In the genomic region with DNA sequence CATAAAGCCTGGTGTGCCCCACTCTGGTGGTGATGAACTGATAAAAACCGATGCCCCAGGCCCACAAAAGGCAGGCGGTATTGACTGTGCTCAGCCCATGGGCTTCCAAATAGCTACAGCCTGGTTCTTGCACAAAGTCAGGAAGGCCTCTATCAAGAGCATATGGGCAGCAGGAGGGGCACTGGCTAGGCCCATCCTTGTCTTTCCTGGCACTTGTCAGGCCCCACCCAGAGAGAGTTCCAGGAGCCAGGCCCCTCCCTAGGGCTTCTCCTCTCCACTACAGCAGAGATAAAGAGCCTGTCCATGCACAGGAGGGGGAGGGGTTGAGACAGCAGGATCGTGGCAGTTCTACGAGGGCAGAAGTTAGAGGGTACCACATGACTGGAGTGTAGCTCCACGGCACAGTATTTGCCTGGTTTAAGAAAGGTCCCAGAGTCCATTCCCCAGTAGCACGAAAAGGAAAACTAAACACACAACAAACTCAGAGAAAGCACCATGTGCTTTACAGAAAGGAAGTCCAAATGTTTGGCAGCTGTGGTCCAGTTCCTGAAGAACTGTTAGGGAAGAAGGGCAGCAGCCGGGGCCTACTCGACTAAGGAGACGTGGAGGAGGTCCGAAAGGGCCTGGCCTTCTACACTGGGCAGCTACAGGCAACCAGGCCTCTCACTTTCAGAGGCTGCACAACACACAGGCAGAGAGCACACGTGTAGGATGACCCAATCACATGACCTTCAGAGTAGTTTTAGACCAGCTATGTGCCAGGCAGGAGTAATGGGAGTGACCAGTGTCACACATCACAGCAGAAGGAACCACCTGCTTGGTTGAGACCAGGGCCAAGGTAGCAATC, we compare ENCODE assay signal across 8 mouse cellular contexts. TPM values are rescaled to one million over a fixed set of nuclear protein-coding genes. Genes with fewer than 3 reads are reported as not detected.
DNase-seq lines count a peak whose midpoint lies in the region; ATAC-seq and TF ChIP-seq lines count a peak whose summit lies in the region.

No protein-coding gene starts in this region.

- no peaks in the 10 kb centered on the region for H3K9me3 ChIP-seq in midbrain, embryonic 11.5 days (ENCODE audit: control insufficient read depth, low read length)
- H3K9me3 ChIP-seq in midbrain, embryonic 14.5 days (ENCODE audit: control insufficient read depth, low read length) = no peaks in the 10 kb centered on the region

- no peak for TF ChIP-seq POLR2A in liver, adult 2 months (IDR thresholded peaks at IDR 0.05; ENCODE audit: extremely low read depth, insufficient read depth, low read length)

- H3K36me3 ChIP-seq in midbrain, embryonic 11.5 days (ENCODE audit: control insufficient read depth, insufficient read depth, low read length) = no peaks in the 10 kb centered on the region
- H3K36me3 ChIP-seq in midbrain, embryonic 14.5 days (ENCODE audit: control insufficient read depth, insufficient read depth, low read length) = 0 out of 2 replicates have a peak, but pooled peaks cover 6% of the 10 kb centered on the region
- H3K36me3 ChIP-seq in liver, adult 2 months (ENCODE audit: control insufficient read depth, insufficient read depth, low read length) = no peaks in the 10 kb centered on the region

- no peak for TF ChIP-seq CTCF in liver, adult 2 months (IDR thresholded peaks at IDR 0.05; ENCODE audit: low read depth, low read length)

- H3K9ac ChIP-seq in midbrain, embryonic 11.5 days (ENCODE audit: low read length) = no peak overlapping the region
- H3K9ac ChIP-seq in midbrain, embryonic 14.5 days (replicated peaks; ENCODE audit: low read length) = no peak overlapping the region
- H3K9ac ChIP-seq in liver, adult 2 months (ENCODE audit: low read depth, low read length) = no peak overlapping the region

- no peak overlapping the region for H3K4me2 ChIP-seq in midbrain, embryonic 11.5 days
- H3K4me2 ChIP-seq in midbrain, embryonic 14.5 days (ENCODE audit: low read length) = no peak overlapping the region

- H3K4me1 ChIP-seq in midbrain, embryonic 11.5 days (ENCODE audit: control insufficient read depth, insufficient read depth, low read length) = peaks cover 20% of the 10 kb centered on the region
- no peaks in the 10 kb centered on the region for H3K4me1 ChIP-seq in midbrain, embryonic 14.5 days (ENCODE audit: control insufficient read depth, insufficient read depth, low read length)
- H3K4me1 ChIP-seq in liver, adult 2 months (ENCODE audit: control insufficient read depth, insufficient read depth, low read length) = 0 out of 2 replicates have a peak, but pooled peaks cover 1% of the 10 kb centered on the region

- H3K4me3 ChIP-seq in midbrain, embryonic 11.5 days (ENCODE audit: low read depth, low read length) = no peak overlapping the region
- H3K4me3 ChIP-seq in midbrain, embryonic 14.5 days (replicated peaks; ENCODE audit: low read depth, low read length) = no peak overlapping the region
- H3K4me3 ChIP-seq in liver, adult 2 months (ENCODE audit: insufficient read depth, low read depth, low read length) = no peak overlapping the region

- WGBS in midbrain, embryonic 11.5 days = 80% methylated on average over 11 of the region's 11 CpGs
- WGBS in midbrain, embryonic 14.5 days = 79% methylated on average over 11 of the region's 11 CpGs
- WGBS in liver, adult 2 months = 60% methylated on average over 11 of the region's 11 CpGs

- H3K27me3 ChIP-seq in midbrain, embryonic 11.5 days (ENCODE audit: control insufficient read depth, insufficient read depth, low read length) = no peaks in the 10 kb centered on the region
- no peaks in the 10 kb centered on the region for H3K27me3 ChIP-seq in midbrain, embryonic 14.5 days (ENCODE audit: control insufficient read depth, insufficient read depth, low read length)
- no peaks in the 10 kb centered on the region for H3K27me3 ChIP-seq in liver, adult 2 months (ENCODE audit: control insufficient read depth, insufficient read depth, low read length)

- no peak overlapping the region for H3K27ac ChIP-seq in midbrain, embryonic 11.5 days (ENCODE audit: low read depth, low read length)
- no peak overlapping the region for H3K27ac ChIP-seq in midbrain, embryonic 14.5 days (replicated peaks; ENCODE audit: low read depth, low read length)
- 0 out of 2 replicates have a peak overlapping the region, but pooled peaks have one; percentile 9 for H3K27ac ChIP-seq in liver, adult 2 months (replicated peaks; ENCODE audit: insufficient read depth, low read depth, low read length)

- ATAC-seq in midbrain, embryonic 11.5 days (ENCODE audit: low FRiP score) = no peak
- ATAC-seq in midbrain, embryonic 14.5 days (ENCODE audit: low FRiP score, low TSS enrichment) = no peak

- peak; percentile 77 for DNase-seq in midbrain, embryonic 11.5 days (ENCODE audit: low spot score, missing footprints)
- no peak for DNase-seq in midbrain, embryonic 14.5 days
- DNase-seq in heart, adult 8-10 months (ENCODE audit: low spot score) = peak; percentile 29
- DNase-seq in liver, adult 2 months (ENCODE audit: extremely low read depth, low read depth, low spot score) = no peak
- peak; percentile 84 to 85 for DNase-seq in spleen, postnatal 4 days (ENCODE audit: low spot score in 2 of 2)
- no peak for DNase-seq in layer of hippocampus, adult 18-20 months (ENCODE audit: low spot score in 2 of 2)
- no peak for DNase-seq in layer of hippocampus, adult 9-11 months
- DNase-seq in urinary bladder, postnatal 25 days (ENCODE audit: low spot score) = no peak

- no peaks in the 10 kb centered on the region for H3K79me2 ChIP-seq in liver, adult 2 months (ENCODE audit: control insufficient read depth, insufficient read depth, low read length)

RNA-seq across cellular contexts. Expression of a gene that starts 3.8 kb away (rescaled TPM):
- 0.27 and 0.59 TPM in 2 replicates for polyA plus RNA-seq in midbrain, embryonic 11.5 days (2014; fragmentation: Nextera tagmentation; extraction: Ambion mirVana)
- polyA plus RNA-seq in midbrain, embryonic 14.5 days (2014; fragmentation: Nextera tagmentation; extraction: Ambion mirVana) = 0.46 and 1.1 TPM in 2 replicates
- 10 to 100 TPM; 11.0 to 28.2 (median 14.6) TPM for total RNA-seq in heart, adult 8-10 months (2022)
- total RNA-seq in liver, adult 2 months (2014; rRNA removed) = 0.13 TPM in 1 of 2 replicates, not detected in the other
- polyA plus RNA-seq in liver, adult 2 months (2012; rRNA removed) = 0.14 and 0.38 TPM in 2 replicates
- total RNA-seq in layer of hippocampus, adult 18-20 months (2021) = under 1 TPM; 0.46 to 0.74 TPM

RNA-seq across cellular contexts. Expression of a gene that starts 8.2 kb away (rescaled TPM):
- polyA plus RNA-seq in midbrain, embryonic 11.5 days (2014; fragmentation: Nextera tagmentation; extraction: Ambion mirVana) = 0.46 TPM in 1 of 2 replicates, not detected in the other
- polyA plus RNA-seq in midbrain, embryonic 14.5 days (2014; fragmentation: Nextera tagmentation; extraction: Ambion mirVana) = 0.22 and 0.31 TPM in 2 replicates
- total RNA-seq in heart, adult 8-10 months (2022) = not detected
- 0.54 and 0.55 TPM in 2 replicates for total RNA-seq in liver, adult 2 months (2014; rRNA removed)
- polyA plus RNA-seq in liver, adult 2 months (2012; rRNA removed) = 0.38 and 0.71 TPM in 2 replicates
- total RNA-seq in layer of hippocampus, adult 18-20 months (2021) = not detected

RNA-seq across cellular contexts. Expression of a gene that starts 29.5 kb away (rescaled TPM):
- 58.3 and 61.5 TPM in 2 replicates for polyA plus RNA-seq in midbrain, embryonic 11.5 days (2014; fragmentation: Nextera tagmentation; extraction: Ambion mirVana)
- polyA plus RNA-seq in midbrain, embryonic 14.5 days (2014; fragmentation: Nextera tagmentation; extraction: Ambion mirVana) = 48.4 and 49.9 TPM in 2 replicates
- 10 to 100 TPM; 14.7 to 21.3 (median 16.2) TPM for total RNA-seq in heart, adult 8-10 months (2022)
- total RNA-seq in liver, adult 2 months (2014; rRNA removed) = 12.8 and 16.0 TPM in 2 replicates
- polyA plus RNA-seq in liver, adult 2 months (2012; rRNA removed) = 11.2 and 12.7 TPM in 2 replicates
- 10 to 100 TPM; 51.3 to 56.7 TPM for total RNA-seq in layer of hippocampus, adult 18-20 months (2021)

RNA-seq across cellular contexts. Expression of a gene that starts 29.7 kb away (rescaled TPM):
- 16.1 and 18.4 TPM in 2 replicates for polyA plus RNA-seq in midbrain, embryonic 11.5 days (2014; fragmentation: Nextera tagmentation; extraction: Ambion mirVana)
- polyA plus RNA-seq in midbrain, embryonic 14.5 days (2014; fragmentation: Nextera tagmentation; extraction: Ambion mirVana) = 18.0 and 18.4 TPM in 2 replicates
- total RNA-seq in heart, adult 8-10 months (2022) = 10 to 100 TPM in 1 of 4 experiments, 1 to 10 TPM in 3; 6.8 to 14.7 (median 8.2) TPM
- total RNA-seq in liver, adult 2 months (2014; rRNA removed) = 6.0 and 8.2 TPM in 2 replicates
- 10.0 and 12.3 TPM in 2 replicates for polyA plus RNA-seq in liver, adult 2 months (2012; rRNA removed)
- 10 to 100 TPM; 28.6 to 29.4 TPM for total RNA-seq in layer of hippocampus, adult 18-20 months (2021)

RNA-seq across cellular contexts. Expression of a gene that starts 45.4 kb away (rescaled TPM):
- polyA plus RNA-seq in midbrain, embryonic 11.5 days (2014; fragmentation: Nextera tagmentation; extraction: Ambion mirVana) = not detected in 2 replicates
- 0.15 TPM in 1 of 2 replicates, not detected in the other for polyA plus RNA-seq in midbrain, embryonic 14.5 days (2014; fragmentation: Nextera tagmentation; extraction: Ambion mirVana)
- under 1 TPM in 1 of 4 experiments, not detected in 3; 0.06 TPM for total RNA-seq in heart, adult 8-10 months (2022)
- total RNA-seq in liver, adult 2 months (2014; rRNA removed) = 0.07 and 0.28 TPM in 2 replicates
- polyA plus RNA-seq in liver, adult 2 months (2012; rRNA removed) = 0.51 and 0.56 TPM in 2 replicates
- total RNA-seq in layer of hippocampus, adult 18-20 months (2021) = under 1 TPM; 0.15 to 0.57 TPM

Comparison
In these comparisons a context has a peak if more than half of its experiments do, and no peak if none do; other contexts are left out.
1. DNase-seq: peak in midbrain, embryonic 11.5 days (single experiment), heart, adult 8-10 months (single experiment) and spleen, postnatal 4 days (2 of 2); none in midbrain, embryonic 14.5 days (single experiment), liver, adult 2 months (single experiment), layer of hippocampus, adult 18-20 months (0 of 2), layer of hippocampus, adult 9-11 months (single experiment) and urinary bladder, postnatal 25 days (single experiment).
2. RNA of a gene that starts 3.8 kb away (total RNA-seq): 11.0 to 28.2 TPM in heart, adult 8-10 months; 0.46 to 0.74 TPM in layer of hippocampus, adult 18-20 months and 0.13 TPM in liver, adult 2 months; every median in the first group is over 4 times any median in the second.